Mouse (Mus musculus): ENCODE measurements around the gene Duox2. TPM values are rescaled to one million over a fixed set of nuclear protein-coding genes. Genes with fewer than 3 reads are reported as not detected.

Gene Duox2
- polyA plus RNA-seq, 1 experiment, result 0.20 TPM

GRCm38 (mm10) chr2:122297271-122298095, 766 bp downstream of the Duox2 start:
- Histone ChIP-seq H3K79me3 (ENCODE audit: low read depth) (no peaks in the 10 kb centered on the region), H3ac (ENCODE audit: control insufficient read depth, insufficient read length, low read depth) (no peak overlapping the region), H3K4me3 (ENCODE audit: insufficient read depth, poor library complexity, severe bottlenecking) (no peak overlapping the region), H3K79me2 (ENCODE audit: control insufficient read depth, insufficient read depth) (no peaks in the 10 kb centered on the region), H3K27me3 (ENCODE audit: control insufficient read depth, insufficient read depth, insufficient read length) (peaks cover 6% of the 10 kb centered on the region), H3K36me3 (ENCODE audit: control insufficient read depth, insufficient read depth) (no peaks in the 10 kb centered on the region)
- TF ChIP-seq FOSL1 (IDR thresholded peaks at IDR 0.05; ENCODE audit: insufficient read depth, low read length, poor library complexity, severe bottlenecking), result no peak
- no peak for TF ChIP-seq CTCF (IDR thresholded peaks at IDR 0.05; ENCODE audit: control insufficient read depth, insufficient read depth, insufficient read length)
- TF ChIP-seq CEBPB (IDR thresholded peaks at IDR 0.05; ENCODE audit: low read depth), result no peak
- TF ChIP-seq MYOG (IDR thresholded peaks at IDR 0.05; ENCODE audit: control insufficient read depth, extremely low read depth, insufficient read length), result no peak
- TF ChIP-seq USF1 (IDR thresholded peaks at IDR 0.05; ENCODE audit: low read depth), result no peak

GRCm38 (mm10) chr2:122294916-122295315, 3.3 kb downstream of the Duox2 start:
- H3K36me3 ChIP-seq (ENCODE audit: control insufficient read depth, insufficient read depth), result no peaks in the 10 kb centered on the region
- no peak overlapping the region for H3ac ChIP-seq (ENCODE audit: control insufficient read depth, insufficient read length, low read depth)
- H3K79me2 ChIP-seq (ENCODE audit: control insufficient read depth, insufficient read depth), result no peaks in the 10 kb centered on the region
- peaks cover 6% of the 10 kb centered on the region for H3K27me3 ChIP-seq (ENCODE audit: control insufficient read depth, insufficient read depth, insufficient read length)
- TF ChIP-seq CEBPB (IDR thresholded peaks at IDR 0.05; ENCODE audit: low read depth) (no peak), MYOD1 (IDR thresholded peaks at IDR 0.05; ENCODE audit: control insufficient read depth, insufficient read length, low read depth) (no peak), FOSL1 (IDR thresholded peaks at IDR 0.05; ENCODE audit: insufficient read depth, low read length, poor library complexity, severe bottlenecking) (no peak), MAX (IDR thresholded peaks at IDR 0.05) (no peak), USF1 (IDR thresholded peaks at IDR 0.05; ENCODE audit: low read depth) (no peak), MYOG (IDR thresholded peaks at IDR 0.05; ENCODE audit: control insufficient read depth, extremely low read depth, insufficient read length) (no peak), CTCF (IDR thresholded peaks at IDR 0.05; ENCODE audit: control insufficient read depth, insufficient read depth, insufficient read length) (no peak)
- no peak overlapping the region for H3K4me3 ChIP-seq (ENCODE audit: insufficient read depth, poor library complexity, severe bottlenecking)
- no peaks in the 10 kb centered on the region for H3K79me3 ChIP-seq (ENCODE audit: low read depth)

GRCm38 (mm10) chr2:122286137-122286536, 12.1 kb downstream of the Duox2 start:
- TF ChIP-seq MYOG (IDR thresholded peaks at IDR 0.05; ENCODE audit: control insufficient read depth, extremely low read depth, insufficient read length), result no peak
- TF ChIP-seq CEBPB (IDR thresholded peaks at IDR 0.05; ENCODE audit: low read depth), result no peak
- no peak for TF ChIP-seq MAX (IDR thresholded peaks at IDR 0.05)
- no peak for TF ChIP-seq MYOD1 (IDR thresholded peaks at IDR 0.05; ENCODE audit: control insufficient read depth, insufficient read length, low read depth)
- TF ChIP-seq CTCF (IDR thresholded peaks at IDR 0.05; ENCODE audit: control insufficient read depth, insufficient read depth, insufficient read length), result no peak
- TF ChIP-seq FOSL1 (IDR thresholded peaks at IDR 0.05; ENCODE audit: insufficient read depth, low read length, poor library complexity, severe bottlenecking), result no peak
- no peak for TF ChIP-seq USF1 (IDR thresholded peaks at IDR 0.05; ENCODE audit: low read depth)
- no peaks in the 10 kb centered on the region for H3K27me3 ChIP-seq (ENCODE audit: control insufficient read depth, insufficient read depth, insufficient read length)
- H3K79me3 ChIP-seq (ENCODE audit: low read depth), result no peaks in the 10 kb centered on the region
- no peak overlapping the region for H3ac ChIP-seq (ENCODE audit: control insufficient read depth, insufficient read length, low read depth)
- H3K4me3 ChIP-seq (ENCODE audit: insufficient read depth, poor library complexity, severe bottlenecking), result no peak overlapping the region
- H3K79me2 ChIP-seq (ENCODE audit: control insufficient read depth, insufficient read depth), result no peaks in the 10 kb centered on the region
- H3K36me3 ChIP-seq (ENCODE audit: control insufficient read depth, insufficient read depth), result no peaks in the 10 kb centered on the region

GRCm38 (mm10) chr2:122284091-122284490, 14.2 kb downstream of the Duox2 start:
- no peak overlapping the region for H3K4me3 ChIP-seq (ENCODE audit: insufficient read depth, poor library complexity, severe bottlenecking)
- no peak for TF ChIP-seq MAX (IDR thresholded peaks at IDR 0.05)
- H3K79me3 ChIP-seq (ENCODE audit: low read depth), result no peaks in the 10 kb centered on the region
- H3K36me3 ChIP-seq (ENCODE audit: control insufficient read depth, insufficient read depth), result no peaks in the 10 kb centered on the region
- no peaks in the 10 kb centered on the region for H3K79me2 ChIP-seq (ENCODE audit: control insufficient read depth, insufficient read depth)
- H3K27me3 ChIP-seq (ENCODE audit: control insufficient read depth, insufficient read depth, insufficient read length), result no peaks in the 10 kb centered on the region
- H3ac ChIP-seq (ENCODE audit: control insufficient read depth, insufficient read length, low read depth), result no peak overlapping the region

GRCm38 (mm10) chr2:122278769-122279168, 19.5 kb downstream of the Duox2 start:
- H3K36me3 ChIP-seq (ENCODE audit: control insufficient read depth, insufficient read depth), result no peaks in the 10 kb centered on the region
- H3K4me3 ChIP-seq (ENCODE audit: insufficient read depth, poor library complexity, severe bottlenecking), result no peak overlapping the region
- H3ac ChIP-seq (ENCODE audit: control insufficient read depth, insufficient read length, low read depth), result no peak overlapping the region
- no peak for TF ChIP-seq CEBPB (IDR thresholded peaks at IDR 0.05; ENCODE audit: low read depth)
- TF ChIP-seq FOSL1 (IDR thresholded peaks at IDR 0.05; ENCODE audit: insufficient read depth, low read length, poor library complexity, severe bottlenecking), result no peak
- no peak for TF ChIP-seq MAX (IDR thresholded peaks at IDR 0.05)
- TF ChIP-seq USF1 (IDR thresholded peaks at IDR 0.05; ENCODE audit: low read depth), result no peak
- no peak for TF ChIP-seq MYOG (IDR thresholded peaks at IDR 0.05; ENCODE audit: control insufficient read depth, extremely low read depth, insufficient read length)
- TF ChIP-seq MYOD1 (IDR thresholded peaks at IDR 0.05; ENCODE audit: control insufficient read depth, insufficient read length, low read depth), result no peak
- TF ChIP-seq CTCF (IDR thresholded peaks at IDR 0.05; ENCODE audit: control insufficient read depth, insufficient read depth, insufficient read length), result no peak
- H3K79me2 ChIP-seq (ENCODE audit: control insufficient read depth, insufficient read depth), result no peaks in the 10 kb centered on the region
- no peaks in the 10 kb centered on the region for H3K79me3 ChIP-seq (ENCODE audit: low read depth)
- H3K27me3 ChIP-seq (ENCODE audit: control insufficient read depth, insufficient read depth, insufficient read length), result no peaks in the 10 kb centered on the region

All from C2C12 (cell line).